Mouse (Mus musculus): ENCODE measurements at regions not wholly inside any gene's neighbourhood (a gene's known extent, or its start where the extent isn't known, plus 50 kb on each side); places are given as distances from the start of the nearest gene placed in this dataset.

DNA sequence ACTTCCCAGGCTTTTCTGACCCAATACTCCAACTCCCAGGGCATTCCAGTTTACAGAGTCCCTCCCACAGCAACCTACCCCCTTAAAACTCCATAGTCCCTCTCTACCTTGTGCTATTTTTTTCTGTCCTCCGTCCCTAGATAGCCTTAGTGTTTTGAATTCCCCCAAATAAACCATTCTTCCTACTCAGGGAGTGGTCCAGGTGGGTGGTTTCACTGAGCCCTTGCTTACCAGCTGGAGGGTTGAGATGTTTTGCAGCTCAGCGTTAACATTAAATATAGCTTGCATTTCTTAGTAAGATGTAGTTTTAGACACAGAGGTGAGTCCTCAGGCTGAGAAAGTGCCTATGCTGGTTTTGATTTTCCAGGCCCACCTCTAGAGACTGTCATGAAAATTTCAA, 313.0 kb downstream of the Bmper start:
- H3K4me1 ChIP-seq (ENCODE audit: control insufficient read depth, insufficient read depth, low read length), result no peaks in the 10 kb centered on the region
- no peak for ATAC-seq
- 57% methylated on average over 2 of the region's 2 CpGs for WGBS
- no peaks in the 10 kb centered on the region for H3K9me3 ChIP-seq (ENCODE audit: control insufficient read depth, low read length)
- no peak overlapping the region for H3K4me3 ChIP-seq (ENCODE audit: low read length)
- no peak overlapping the region for H3K27ac ChIP-seq (ENCODE audit: low read length)
- H3K9ac ChIP-seq (ENCODE audit: low read depth, low read length), result no peak overlapping the region
- H3K27me3 ChIP-seq (replicated peaks; ENCODE audit: control insufficient read depth, insufficient read depth, low read length), result no peaks in the 10 kb centered on the region
- no peak overlapping the region for H3K4me2 ChIP-seq (ENCODE audit: low read depth, low read length)
- H3K36me3 ChIP-seq (ENCODE audit: control insufficient read depth, insufficient read depth, low read length), result no peaks in the 10 kb centered on the region

DNA sequence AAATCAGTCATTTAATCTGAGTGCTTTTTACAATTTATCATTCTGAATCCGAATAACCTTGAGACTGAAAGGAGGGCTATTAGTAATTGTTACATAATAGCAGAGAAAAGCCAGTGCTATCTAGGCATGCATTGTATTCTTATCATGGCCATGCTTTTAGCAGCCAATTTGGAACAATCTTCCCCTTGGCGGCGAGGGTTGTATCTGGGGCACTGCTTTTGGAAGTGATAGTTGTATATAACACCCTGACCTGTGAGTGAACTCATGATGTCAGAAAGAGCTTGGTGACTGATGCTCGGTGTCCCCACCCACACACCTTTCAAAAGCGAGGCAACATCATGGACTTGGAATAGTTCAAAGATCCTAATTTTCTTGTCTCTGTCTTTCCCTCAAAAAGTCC, 315.2 kb downstream of the Bmper start:
- Histone ChIP-seq H3K27ac (ENCODE audit: low read length) (no peak overlapping the region), H3K4me3 (ENCODE audit: low read length) (no peak overlapping the region), H3K4me1 (ENCODE audit: control insufficient read depth, insufficient read depth, low read length) (no peaks in the 10 kb centered on the region), H3K27me3 (replicated peaks; ENCODE audit: control insufficient read depth, insufficient read depth, low read length) (no peaks in the 10 kb centered on the region), H3K4me2 (ENCODE audit: low read depth, low read length) (no peak overlapping the region), H3K9me3 (ENCODE audit: control insufficient read depth, low read length) (no peaks in the 10 kb centered on the region), H3K36me3 (ENCODE audit: control insufficient read depth, insufficient read depth, low read length) (no peaks in the 10 kb centered on the region), H3K9ac (ENCODE audit: low read depth, low read length) (no peak overlapping the region)
- 41% methylated on average over 5 of the region's 5 CpGs for WGBS
- no peak for ATAC-seq

DNA sequence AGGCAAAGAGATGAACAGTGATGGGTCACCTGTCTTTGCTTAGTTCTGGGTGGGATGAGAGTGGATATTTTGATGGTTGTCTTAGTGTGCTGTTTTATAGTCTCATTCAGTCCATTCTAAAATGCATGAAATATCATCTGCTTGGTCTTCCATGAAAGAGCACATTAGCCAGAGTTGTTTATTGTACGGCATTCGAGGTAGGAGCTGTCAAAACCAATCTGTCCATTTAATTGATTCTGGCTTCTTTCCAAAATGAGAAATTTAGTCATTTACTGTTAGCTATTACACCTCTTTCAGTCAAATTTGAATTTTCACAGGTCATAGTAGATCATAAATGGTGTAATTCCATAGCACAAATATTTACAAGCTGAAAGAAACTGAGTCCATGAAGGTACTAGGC, 328.8 kb downstream of the Bmper start:
- Histone ChIP-seq H3K27ac (ENCODE audit: low read length) (no peak overlapping the region), H3K27me3 (replicated peaks; ENCODE audit: control insufficient read depth, insufficient read depth, low read length) (no peaks in the 10 kb centered on the region), H3K9me3 (ENCODE audit: control insufficient read depth, low read length) (no peaks in the 10 kb centered on the region), H3K4me2 (ENCODE audit: low read depth, low read length) (no peak overlapping the region), H3K36me3 (ENCODE audit: control insufficient read depth, insufficient read depth, low read length) (no peaks in the 10 kb centered on the region), H3K4me1 (ENCODE audit: control insufficient read depth, insufficient read depth, low read length) (no peaks in the 10 kb centered on the region), H3K4me3 (ENCODE audit: low read length) (no peak overlapping the region), H3K9ac (ENCODE audit: low read depth, low read length) (no peak overlapping the region)
- ATAC-seq, result no peak
- WGBS, result 55% methylated on average over 2 of the region's 2 CpGs

DNA sequence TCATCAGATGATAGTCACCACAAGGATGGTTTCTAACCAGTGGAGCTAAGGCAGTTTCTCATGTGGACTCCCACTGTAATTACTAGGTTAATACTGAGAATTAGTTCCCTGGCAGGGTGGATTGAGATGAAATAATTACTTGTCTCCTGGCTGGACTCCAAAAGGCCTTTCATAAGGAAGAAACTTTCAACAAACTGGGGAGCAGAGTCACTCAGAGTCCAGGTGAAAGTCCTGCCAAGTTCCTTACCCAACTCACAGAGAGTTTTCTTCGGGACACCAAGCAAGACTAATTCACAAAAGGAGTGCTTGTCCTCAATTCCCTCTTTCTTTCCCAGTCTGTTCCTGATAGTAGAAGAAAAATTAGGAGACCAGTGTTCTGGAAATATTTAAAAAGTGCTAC, 330.9 kb downstream of the Bmper start:
- Histone ChIP-seq H3K4me2 (ENCODE audit: low read depth, low read length) (no peak overlapping the region), H3K27me3 (replicated peaks; ENCODE audit: control insufficient read depth, insufficient read depth, low read length) (no peaks in the 10 kb centered on the region), H3K4me3 (ENCODE audit: low read length) (no peak overlapping the region), H3K27ac (ENCODE audit: low read length) (no peak overlapping the region), H3K36me3 (ENCODE audit: control insufficient read depth, insufficient read depth, low read length) (no peaks in the 10 kb centered on the region), H3K4me1 (ENCODE audit: control insufficient read depth, insufficient read depth, low read length) (no peaks in the 10 kb centered on the region), H3K9ac (ENCODE audit: low read depth, low read length) (no peak overlapping the region), H3K9me3 (ENCODE audit: control insufficient read depth, low read length) (no peaks in the 10 kb centered on the region)
- ATAC-seq, result no peak
- WGBS, result 86% methylated on average over 1 of the region's 1 CpGs

DNA sequence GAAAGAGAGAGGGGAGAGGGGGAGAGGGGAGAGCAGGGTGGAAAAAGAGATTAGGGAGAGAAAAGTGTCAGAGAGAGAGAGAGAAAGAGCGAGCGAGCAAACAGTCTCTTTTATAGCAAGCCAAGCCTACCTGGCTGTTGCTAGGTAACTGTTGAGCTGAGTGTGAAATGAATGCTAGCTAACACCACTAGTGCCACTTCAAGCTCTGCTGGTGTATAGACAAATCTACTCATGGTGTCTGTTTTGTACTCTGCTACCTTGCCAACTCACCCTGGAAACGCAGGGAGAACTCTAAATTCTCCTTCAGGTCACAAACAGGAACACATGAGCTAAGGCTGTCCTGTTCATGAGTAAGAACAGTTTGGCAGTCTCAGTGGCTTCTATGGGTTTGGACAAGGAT, 334.7 kb downstream of the Bmper start:
- ATAC-seq, result no peak
- Histone ChIP-seq H3K36me3 (ENCODE audit: control insufficient read depth, insufficient read depth, low read length) (no peaks in the 10 kb centered on the region), H3K4me1 (ENCODE audit: control insufficient read depth, insufficient read depth, low read length) (no peaks in the 10 kb centered on the region), H3K27ac (ENCODE audit: low read length) (no peak overlapping the region), H3K4me2 (ENCODE audit: low read depth, low read length) (no peak overlapping the region), H3K4me3 (ENCODE audit: low read length) (no peak overlapping the region), H3K9me3 (ENCODE audit: control insufficient read depth, low read length) (no peaks in the 10 kb centered on the region), H3K27me3 (replicated peaks; ENCODE audit: control insufficient read depth, insufficient read depth, low read length) (no peaks in the 10 kb centered on the region), H3K9ac (ENCODE audit: low read depth, low read length) (no peak overlapping the region)
- 69% methylated on average over 3 of the region's 3 CpGs for WGBS

DNA sequence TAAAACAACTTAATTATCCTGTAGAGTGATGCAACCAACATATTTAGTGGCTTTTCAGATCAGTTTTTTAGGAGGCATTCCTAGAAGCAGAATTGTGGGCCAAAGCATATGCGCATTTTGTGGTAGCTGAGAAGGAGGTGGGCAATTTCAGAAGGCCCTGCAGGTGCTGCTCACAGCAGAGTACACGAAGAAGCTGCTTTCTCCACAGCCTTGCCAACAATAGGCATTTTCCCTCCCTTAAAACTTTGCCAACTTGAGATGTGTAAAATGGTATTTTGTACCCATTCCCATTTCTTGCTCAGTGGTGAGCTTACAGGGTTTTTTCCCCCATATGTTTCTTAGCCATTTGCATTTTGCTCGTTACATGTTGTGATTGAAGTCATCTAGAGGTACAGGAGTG, 339.0 kb downstream of the Bmper start:
- Histone ChIP-seq H3K4me2 (ENCODE audit: low read depth, low read length) (no peak overlapping the region), H3K9ac (ENCODE audit: low read depth, low read length) (no peak overlapping the region), H3K27ac (ENCODE audit: low read length) (no peak overlapping the region), H3K4me3 (ENCODE audit: low read length) (no peak overlapping the region), H3K9me3 (ENCODE audit: control insufficient read depth, low read length) (no peaks in the 10 kb centered on the region), H3K27me3 (replicated peaks; ENCODE audit: control insufficient read depth, insufficient read depth, low read length) (no peaks in the 10 kb centered on the region), H3K36me3 (ENCODE audit: control insufficient read depth, insufficient read depth, low read length) (no peaks in the 10 kb centered on the region), H3K4me1 (ENCODE audit: control insufficient read depth, insufficient read depth, low read length) (no peaks in the 10 kb centered on the region)
- no peak for ATAC-seq
- 83% methylated on average over 3 of the region's 3 CpGs for WGBS

DNA sequence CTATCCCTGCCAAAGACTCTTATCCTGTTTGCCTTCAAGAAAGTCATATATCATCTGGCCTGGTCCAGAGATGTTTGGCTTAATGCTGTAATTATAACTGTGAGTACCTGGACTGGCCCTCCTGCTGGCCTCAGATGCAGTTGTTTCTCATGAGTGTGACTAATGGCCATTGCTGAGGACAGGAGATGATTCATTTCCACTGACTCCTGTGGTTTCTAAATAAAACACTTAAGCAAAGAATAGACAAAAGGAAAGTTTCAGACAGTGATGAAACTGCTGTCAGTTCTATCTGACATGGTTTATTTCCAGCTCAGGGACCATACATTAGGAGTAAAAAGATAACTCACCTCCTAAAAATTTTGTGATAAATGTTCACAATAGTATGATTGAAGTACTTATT, 344.2 kb downstream of the Bmper start:
- Histone ChIP-seq H3K27me3 (replicated peaks; ENCODE audit: control insufficient read depth, insufficient read depth, low read length) (no peaks in the 10 kb centered on the region), H3K9ac (ENCODE audit: low read depth, low read length) (no peak overlapping the region), H3K36me3 (ENCODE audit: control insufficient read depth, insufficient read depth, low read length) (no peaks in the 10 kb centered on the region), H3K9me3 (ENCODE audit: control insufficient read depth, low read length) (no peaks in the 10 kb centered on the region), H3K4me1 (ENCODE audit: control insufficient read depth, insufficient read depth, low read length) (no peaks in the 10 kb centered on the region), H3K4me2 (ENCODE audit: low read depth, low read length) (no peak overlapping the region), H3K27ac (ENCODE audit: low read length) (no peak overlapping the region), H3K4me3 (ENCODE audit: low read length) (no peak overlapping the region)
- no peak for ATAC-seq

DNA sequence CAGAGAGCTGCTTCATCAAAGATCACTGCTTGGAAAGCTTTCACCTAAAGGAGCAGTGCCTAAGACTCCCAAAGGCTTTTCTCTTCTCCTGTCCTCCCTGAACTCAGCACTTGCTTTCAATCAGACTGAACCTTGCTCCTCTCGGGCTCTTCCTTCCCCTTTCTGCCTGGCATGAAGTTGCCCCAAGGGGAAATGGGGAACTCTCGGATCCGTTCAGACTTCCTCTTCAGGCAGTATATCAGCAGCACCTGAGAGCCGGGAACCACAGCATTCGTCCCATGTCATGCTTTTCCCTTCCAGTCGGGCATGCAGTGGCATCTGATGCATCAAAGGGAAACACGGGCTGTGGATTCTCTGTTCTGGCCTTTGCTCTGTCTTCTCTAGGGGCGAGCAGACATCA, 347.3 kb downstream of the Bmper start:
- H3K27me3 ChIP-seq (replicated peaks; ENCODE audit: control insufficient read depth, insufficient read depth, low read length), result no peaks in the 10 kb centered on the region
- H3K36me3 ChIP-seq (ENCODE audit: control insufficient read depth, insufficient read depth, low read length), result no peaks in the 10 kb centered on the region
- H3K9me3 ChIP-seq (ENCODE audit: control insufficient read depth, low read length), result no peaks in the 10 kb centered on the region
- no peak overlapping the region for H3K4me2 ChIP-seq (ENCODE audit: low read depth, low read length)
- ATAC-seq, result no peak
- 60% methylated on average over 8 of the region's 8 CpGs for WGBS
- no peak overlapping the region for H3K27ac ChIP-seq (ENCODE audit: low read length)
- no peak overlapping the region for H3K4me3 ChIP-seq (ENCODE audit: low read length)
- H3K9ac ChIP-seq (ENCODE audit: low read depth, low read length), result no peak overlapping the region
- no peaks in the 10 kb centered on the region for H3K4me1 ChIP-seq (ENCODE audit: control insufficient read depth, insufficient read depth, low read length)

DNA sequence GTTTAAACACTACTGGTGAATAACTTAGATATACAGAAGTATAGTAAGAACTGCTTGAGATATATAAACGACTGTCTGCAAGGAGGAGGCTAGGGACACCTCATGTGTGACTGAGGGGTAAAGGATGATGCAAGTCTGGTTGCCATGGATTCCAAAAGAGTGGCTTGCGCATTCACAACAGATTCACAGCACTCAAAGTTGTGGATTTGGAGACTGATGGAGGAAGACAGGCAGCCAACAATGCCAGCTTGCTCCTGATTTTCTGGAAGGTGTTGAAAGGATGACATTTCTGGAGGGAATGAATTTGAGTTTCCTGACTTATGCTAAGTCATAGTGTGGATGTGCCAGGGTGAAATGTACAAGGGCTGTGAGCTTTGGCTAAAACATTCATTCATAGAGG, 353.4 kb downstream of the Bmper start:
- Histone ChIP-seq H3K27ac (ENCODE audit: low read length) (no peak overlapping the region), H3K4me2 (ENCODE audit: low read depth, low read length) (no peak overlapping the region), H3K9ac (ENCODE audit: low read depth, low read length) (no peak overlapping the region), H3K27me3 (replicated peaks; ENCODE audit: control insufficient read depth, insufficient read depth, low read length) (no peaks in the 10 kb centered on the region), H3K4me3 (ENCODE audit: low read length) (no peak overlapping the region), H3K9me3 (ENCODE audit: control insufficient read depth, low read length) (no peaks in the 10 kb centered on the region), H3K4me1 (ENCODE audit: control insufficient read depth, insufficient read depth, low read length) (no peaks in the 10 kb centered on the region), H3K36me3 (ENCODE audit: control insufficient read depth, insufficient read depth, low read length) (no peaks in the 10 kb centered on the region)
- no peak for ATAC-seq
- 78% methylated on average over 2 of the region's 2 CpGs for WGBS

DNA sequence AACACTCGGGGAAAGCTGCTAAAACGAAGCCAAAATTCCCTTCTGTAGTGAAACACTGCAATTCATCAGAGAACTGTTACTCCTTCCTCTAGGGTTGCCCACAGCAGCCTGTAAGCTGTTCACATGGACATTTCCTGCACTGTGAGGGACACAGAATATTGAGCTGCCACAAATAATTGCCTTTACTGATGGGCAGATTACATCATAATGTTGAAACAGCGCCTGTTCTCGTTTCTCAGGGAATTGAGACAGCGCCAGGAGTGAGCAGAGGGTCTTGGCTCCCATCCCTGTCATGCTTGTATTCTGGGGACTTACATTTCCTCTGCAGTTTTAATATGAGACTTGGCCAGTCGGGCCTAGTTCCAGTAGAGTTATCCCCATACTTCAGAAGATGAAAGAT, 357.3 kb downstream of the Bmper start:
- Histone ChIP-seq H3K9me3 (ENCODE audit: control insufficient read depth, low read length) (no peaks in the 10 kb centered on the region), H3K27me3 (replicated peaks; ENCODE audit: control insufficient read depth, insufficient read depth, low read length) (no peaks in the 10 kb centered on the region), H3K9ac (ENCODE audit: low read depth, low read length) (no peak overlapping the region), H3K4me1 (ENCODE audit: control insufficient read depth, insufficient read depth, low read length) (no peaks in the 10 kb centered on the region), H3K4me3 (ENCODE audit: low read length) (no peak overlapping the region), H3K36me3 (ENCODE audit: control insufficient read depth, insufficient read depth, low read length) (no peaks in the 10 kb centered on the region), H3K27ac (ENCODE audit: low read length) (no peak overlapping the region), H3K4me2 (ENCODE audit: low read depth, low read length) (no peak overlapping the region)
- 46% methylated on average over 6 of the region's 6 CpGs for WGBS
- no peak; the same call in 1 of the 2 replicates for ATAC-seq

Measured in intestine, embryonic 16.5 days (tissue).